Mouse (Mus musculus): ENCODE results near the gene Cyp4v3.

Cyp4v3 gene

GRCm38 (mm10) chr8:45320930-45321329 lies 12.1 kb downstream of the Cyp4v3 start:
- DNase-seq (ENCODE audit: low spot score), result no peak

GRCm38 (mm10) chr8:45310967-45311366 lies 22.0 kb downstream of the Cyp4v3 start:
- DNase-seq (ENCODE audit: low spot score), result no peak

GRCm38 (mm10) chr8:45308366-45308765 lies 24.6 kb downstream of the Cyp4v3 start, which contains the start of gene Gm45753:
Gene Gm45753 (minus strand): TSS chr8:45308466.
- DNase-seq (ENCODE audit: low spot score), result no peak

- no peak for DNase-seq (ENCODE audit: low spot score)
These were observed 27.5 kb downstream of the Cyp4v3 start for GRCm38 (mm10) chr8:45305479-45305878.

GRCm38 (mm10) chr8:45304354-45304753 lies 28.7 kb downstream of the Cyp4v3 start:
- no peak for DNase-seq (ENCODE audit: low spot score)

- DNase-seq (ENCODE audit: low spot score), result no peak
These were observed 30.6 kb downstream of the Cyp4v3 start for GRCm38 (mm10) chr8:45302390-45302789.

- no peak for DNase-seq (ENCODE audit: low spot score)
These were observed 37.7 kb downstream of the Cyp4v3 start for GRCm38 (mm10) chr8:45295276-45295675.

- no peak for DNase-seq (ENCODE audit: low spot score)
These were observed 38.3 kb downstream of the Cyp4v3 start, which contains the start of gene Klkb1 for GRCm38 (mm10) chr8:45294687-45295086. Gene Klkb1 (minus strand): TSS chr8:45294859.

- no peak for DNase-seq (ENCODE audit: low spot score)
These were observed 41.2 kb downstream of the Cyp4v3 start for GRCm38 (mm10) chr8:45291790-45292189.

- no peak for DNase-seq (ENCODE audit: low spot score)
These were observed 51.4 kb downstream of the Cyp4v3 start for GRCm38 (mm10) chr8:45281630-45282029.

- no peak for DNase-seq (ENCODE audit: low spot score)
These were observed 55.6 kb downstream of the Cyp4v3 start for GRCm38 (mm10) chr8:45277453-45277852.

- DNase-seq (ENCODE audit: low spot score), result no peak
These were observed 58.7 kb downstream of the Cyp4v3 start for GRCm38 (mm10) chr8:45274317-45274716.

GRCm38 (mm10) chr8:45269056-45269455 lies 64.0 kb downstream of the Cyp4v3 start:
- no peak for DNase-seq (ENCODE audit: low spot score)

GRCm38 (mm10) chr8:45268485-45268884 lies 64.5 kb downstream of the Cyp4v3 start:
- no peak for DNase-seq (ENCODE audit: low spot score)

GRCm38 (mm10) chr8:45267611-45268391 lies 65.2 kb downstream of the Cyp4v3 start:
- DNase-seq (ENCODE audit: low spot score), result no peak

GRCm38 (mm10) chr8:45266993-45267392 lies 66.0 kb downstream of the Cyp4v3 start:
- no peak for DNase-seq (ENCODE audit: low spot score)

- DNase-seq (ENCODE audit: low spot score), result no peak
These were observed 68.1 kb downstream of the Cyp4v3 start for GRCm38 (mm10) chr8:45264918-45265317.

GRCm38 (mm10) chr8:45262851-45263250 lies 70.2 kb downstream of the Cyp4v3 start:
- DNase-seq (ENCODE audit: low spot score), result no peak

GRCm38 (mm10) chr8:45261920-45262319 lies 71.1 kb downstream of the Cyp4v3 start, which contains the start of gene F11:
Gene F11 (minus strand): TSS chr8:45262031.
- DNase-seq (ENCODE audit: low spot score), result no peak

- no peak for DNase-seq (ENCODE audit: low spot score)
These were observed 74.6 kb downstream of the Cyp4v3 start for GRCm38 (mm10) chr8:45258421-45258820.

GRCm38 (mm10) chr8:45255040-45255439 lies 78.0 kb downstream of the Cyp4v3 start:
- DNase-seq (ENCODE audit: low spot score), result no peak

Data from embryo, embryonic 10.5 days (tissue).